Mouse (Mus musculus) liver, adult 2 months (tissue): ENCODE measurements around the gene Msi1. TPM values are rescaled to one million over a fixed set of nuclear protein-coding genes. Genes with fewer than 3 reads are reported as not detected.

Experiments used
- DNase-seq: peaks from one replicate; pipeline ENCODE4 v3.0.0-alpha.2; 2011; ENCODE audit warnings: low read depth, low spot score; ENCODE audit errors: extremely low read depth
- H3K27ac ChIP-seq: fragments of 200-500 bp; replicated peaks from 2 replicates; pipeline ENCODE4 v1.5.1; 2012; ENCODE audit warnings: low read depth, mild to moderate bottlenecking, control low read depth, inconsistent platforms, low read length; ENCODE audit not compliant: insufficient read depth
- H3K27me3 ChIP-seq: fragments of 200-500 bp; 2 replicates; pipeline ENCODE4 v1.6.1; 2012; ENCODE audit warnings: mild to moderate bottlenecking, moderate library complexity, low read length, inconsistent platforms; ENCODE audit not compliant: control insufficient read depth, insufficient read depth
- H3K36me3 ChIP-seq: fragments of 200-500 bp; 2 replicates; pipeline ENCODE4 v1.6.1; 2012; ENCODE audit warnings: low read length, inconsistent platforms; ENCODE audit not compliant: control insufficient read depth, insufficient read depth
- H3K4me1 ChIP-seq: fragments of 200-500 bp; 2 replicates; pipeline ENCODE4 v1.6.1; 2011; ENCODE audit warnings: low read length; ENCODE audit not compliant: control insufficient read depth, insufficient read depth
- H3K4me3 ChIP-seq: fragments of 200-500 bp; 2 replicates; pipeline ENCODE4 v1.5.1; 2011; ENCODE audit warnings: low read depth, mild to moderate bottlenecking, control low read depth, low read length, moderate library complexity; ENCODE audit not compliant: insufficient read depth
- H3K79me2 ChIP-seq: fragments of 200-500 bp; 2 replicates; pipeline ENCODE4 v1.6.1; 2012; ENCODE audit warnings: inconsistent platforms, mild to moderate bottlenecking, low read length, moderate library complexity; ENCODE audit not compliant: control insufficient read depth, insufficient read depth
- H3K9ac ChIP-seq: fragments of 200-500 bp; 2 replicates; pipeline ENCODE4 v1.6.1; 2012; ENCODE audit warnings: low read depth, mild to moderate bottlenecking, control low read depth, inconsistent platforms, low read length
- CTCF ChIP-seq: fragments of 200-500 bp; IDR thresholded peaks from 2 replicates; pipeline ENCODE4 v1.5.1; 2011; ENCODE audit warnings: low read depth, low read length, control low read depth
- POLR2A ChIP-seq: fragments of 200-500 bp; IDR thresholded peaks from 2 replicates; pipeline ENCODE4 v1.6.1; 2011; ENCODE audit warnings: low read length, control low read depth; ENCODE audit not compliant: insufficient read depth; ENCODE audit errors: extremely low read depth
- WGBS: fragments of 180-500 bp; shearing (Covaris S2); methylation state at CpG from one replicate; pipeline ENCODE4 v1.1.7; 2018; 5-methylcytosine and 5-hydroxymethylcytosine counted together
- polyA plus RNA-seq: library from polyadenylated mRNA; depleted of rRNA; stranded (reverse); fragments of >200 nt; gene quantifications from 2 replicates; pipeline ENCODE4 v1.2.3, GENCODE M21; 2012
- total RNA-seq: library from RNA; depleted of rRNA; stranded (reverse); fragments of >200 nt; gene quantifications from 2 replicates; pipeline ENCODE4 v1.2.3, GENCODE M21; 2014

Msi1 gene
- total and polyA plus RNA-seq, 2 experiments: 0.09 TPM; not detected in 1

GRCm38 (mm10) chr5:115435755-115436379 lies 6.5 kb downstream of the Msi1 start:
- H3K4me1 ChIP-seq: no peaks in the 10 kb centered on the region
- H3K36me3 ChIP-seq: no peaks in the 10 kb centered on the region
- TF ChIP-seq POLR2A (no peak), CTCF (no peak)
- no peaks in the 10 kb centered on the region for H3K79me2 ChIP-seq
- H3K27me3 ChIP-seq: no peaks in the 10 kb centered on the region
- no peak for DNase-seq
- WGBS: 72% methylated on average over 8 of the region's 8 CpGs
- no peak overlapping the region for H3K9ac ChIP-seq
- H3K4me3 ChIP-seq: no peak overlapping the region; the same call in 1 of the 2 replicates
- no peak overlapping the region for H3K27ac ChIP-seq

GRCm38 (mm10) chr5:115436421-115437124 lies 7.2 kb downstream of the Msi1 start:
- TF ChIP-seq POLR2A (no peak), CTCF (no peak)
- Histone ChIP-seq H3K27ac (no peak overlapping the region), H3K9ac (no peak overlapping the region), H3K4me1 (no peaks in the 10 kb centered on the region), H3K27me3 (no peaks in the 10 kb centered on the region), H3K4me3 (no peak overlapping the region; the same call in 1 of the 2 replicates), H3K36me3 (no peaks in the 10 kb centered on the region), H3K79me2 (no peaks in the 10 kb centered on the region)
- whole genome bisulfite sequencing: 30% methylated on average over 38 of the region's 43 CpGs
- no peak for DNase-seq

- WGBS: 85% methylated on average over 7 of the region's 7 CpGs
- H3K9ac ChIP-seq: no peak overlapping the region
- H3K27ac ChIP-seq: no peak overlapping the region
- H3K79me2 ChIP-seq: no peaks in the 10 kb centered on the region
- no peaks in the 10 kb centered on the region for H3K4me1 ChIP-seq
- TF ChIP-seq CTCF (no peak), POLR2A (no peak)
- no peaks in the 10 kb centered on the region for H3K36me3 ChIP-seq
- no peak for DNase-seq
- H3K27me3 ChIP-seq: no peaks in the 10 kb centered on the region
- no peak overlapping the region for H3K4me3 ChIP-seq
These were observed 8.0 kb downstream of the Msi1 start for GRCm38 (mm10) chr5:115437242-115437944.

- Histone ChIP-seq H3K4me1 (no peaks in the 10 kb centered on the region), H3K79me2 (no peaks in the 10 kb centered on the region), H3K9ac (no peak overlapping the region), H3K4me3 (no peak overlapping the region), H3K27ac (no peak overlapping the region), H3K27me3 (no peaks in the 10 kb centered on the region), H3K36me3 (no peaks in the 10 kb centered on the region)
- TF ChIP-seq CTCF (no peak), POLR2A (no peak)
- no peak for DNase-seq
- 65% methylated on average over 2 of the region's 2 CpGs for WGBS
These were observed 8.5 kb downstream of the Msi1 start for GRCm38 (mm10) chr5:115437945-115438315.

GRCm38 (mm10) chr5:115438667-115439066 lies 9.3 kb downstream of the Msi1 start:
- 77% methylated on average over 7 of the region's 7 CpGs for WGBS
- TF ChIP-seq POLR2A (no peak), CTCF (no peak)
- DNase-seq: no peak
- Histone ChIP-seq H3K9ac (no peak overlapping the region), H3K27me3 (no peaks in the 10 kb centered on the region), H3K36me3 (no peaks in the 10 kb centered on the region), H3K4me1 (no peaks in the 10 kb centered on the region), H3K4me3 (no peak overlapping the region), H3K79me2 (no peaks in the 10 kb centered on the region), H3K27ac (no peak overlapping the region)
